ENCODE assay signal across 8 mouse cellular contexts in the genomic region with DNA sequence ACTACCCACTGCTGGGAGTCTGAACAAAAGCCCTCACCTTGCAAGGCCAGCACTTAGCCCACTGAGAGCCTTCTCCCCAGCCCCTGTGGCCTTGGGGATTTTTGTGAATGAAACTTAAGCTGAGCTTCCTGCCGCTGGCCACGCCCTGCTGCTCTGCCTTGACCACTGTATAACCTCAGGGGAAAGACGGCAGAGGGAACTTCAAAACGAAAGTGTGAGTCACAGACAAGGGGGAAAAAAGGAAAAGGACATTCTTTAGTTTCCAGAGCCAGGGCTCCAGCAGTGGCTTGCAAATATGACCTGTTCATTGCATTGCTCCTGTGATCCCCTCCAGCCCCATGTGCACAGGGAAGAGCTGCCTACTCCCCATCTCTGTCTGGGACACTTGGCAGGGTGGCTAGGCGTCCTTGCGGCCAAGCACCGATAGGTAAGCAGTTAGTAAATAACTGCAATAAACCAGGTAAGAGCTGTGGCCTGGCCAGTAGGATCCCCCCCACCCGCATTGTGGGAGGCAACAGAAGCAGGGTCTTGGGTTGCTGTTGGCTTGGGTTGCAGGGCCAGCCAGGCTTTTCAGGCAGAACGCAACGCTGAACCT.
DNase-seq lines count a peak whose midpoint lies in the region; ATAC-seq lines count a peak whose summit lies in the region.

No protein-coding gene starts in this region.

- ATAC-seq in heart, embryonic 15.5 days (replicated peaks; ENCODE audit: insufficient number of reproducible peaks, insufficient read depth, low FRiP score, low read depth): no peak; the same call in 1 of the 2 replicates
- ATAC-seq in kidney, embryonic 16.5 days (ENCODE audit: low FRiP score, low TSS enrichment): peak; percentile 70
- peak; percentile 45; the same call in 1 of the 2 replicates for ATAC-seq in stomach, embryonic 16.5 days (ENCODE audit: insufficient read depth, low FRiP score)

- H3K36me3 ChIP-seq in heart, embryonic 15.5 days: no peaks in the 10 kb centered on the region
- no peaks in the 10 kb centered on the region for H3K36me3 ChIP-seq in kidney, embryonic 16.5 days (ENCODE audit: insufficient read depth, low read length)
- H3K36me3 ChIP-seq in stomach, embryonic 16.5 days (ENCODE audit: control insufficient read depth, insufficient read depth, low read length): no peaks in the 10 kb centered on the region

- 0 out of 2 replicates have a peak overlapping the region, but pooled peaks have one; percentile 26 for H3K4me3 ChIP-seq in heart, embryonic 15.5 days
- peak overlapping the region; percentile 15; the same call in 1 of the 2 replicates for H3K4me3 ChIP-seq in kidney, embryonic 16.5 days (ENCODE audit: low read length)
- H3K4me3 ChIP-seq in stomach, embryonic 16.5 days (replicated peaks; ENCODE audit: low read length): peak overlapping the region; percentile 15; the same call in 1 of the 2 replicates

- H3K27ac ChIP-seq in heart, embryonic 15.5 days: peak overlapping the region; percentile 90
- H3K27ac ChIP-seq in kidney, embryonic 16.5 days (ENCODE audit: low read length): peak overlapping the region; percentile 93
- H3K27ac ChIP-seq in stomach, embryonic 16.5 days (ENCODE audit: low read length): peak overlapping the region; percentile 93

- H3K4me1 ChIP-seq in heart, embryonic 15.5 days (replicated peaks): peaks cover 40% of the 10 kb centered on the region
- H3K4me1 ChIP-seq in kidney, embryonic 16.5 days (ENCODE audit: insufficient read depth, low read length): peaks cover 37% of the 10 kb centered on the region
- H3K4me1 ChIP-seq in stomach, embryonic 16.5 days (ENCODE audit: control insufficient read depth, insufficient read depth, low read length): peaks cover 13% of the 10 kb centered on the region

- H3K4me2 ChIP-seq in heart, embryonic 15.5 days: peak overlapping the region; percentile 58
- H3K4me2 ChIP-seq in kidney, embryonic 16.5 days (replicated peaks; ENCODE audit: low read depth, low read length): peak overlapping the region; percentile 47
- H3K4me2 ChIP-seq in stomach, embryonic 16.5 days (ENCODE audit: low read depth, low read length): peak overlapping the region; percentile 51

- peak; percentile 44 for DNase-seq in thymus, postnatal 14 days
- DNase-seq in thymus, postnatal 10 days (ENCODE audit: low spot score in 2 of 2): no peak
- DNase-seq in embryo, embryonic 11 days: peak; percentile 57
- peak; percentile 76 for DNase-seq in lung, postnatal 25 days (ENCODE audit: low spot score)
- DNase-seq in frontal cortex, adult 2 months (ENCODE audit: extremely low spot score in 1 of 2, low spot score in 1 of 2): no peak

- 33% methylated on average over 10 of the region's 10 CpGs for WGBS in heart, embryonic 15.5 days
- WGBS in kidney, embryonic 16.5 days: 5% methylated on average over 10 of the region's 10 CpGs
- 21% methylated on average over 10 of the region's 10 CpGs for WGBS in stomach, embryonic 16.5 days

- no peaks in the 10 kb centered on the region for H3K27me3 ChIP-seq in heart, embryonic 15.5 days
- no peaks in the 10 kb centered on the region for H3K27me3 ChIP-seq in kidney, embryonic 16.5 days (ENCODE audit: insufficient read depth, low read length)
- no peaks in the 10 kb centered on the region for H3K27me3 ChIP-seq in stomach, embryonic 16.5 days (ENCODE audit: control insufficient read depth, insufficient read depth, low read length)

- no peaks in the 10 kb centered on the region for H3K9me3 ChIP-seq in heart, embryonic 15.5 days (replicated peaks)
- no peaks in the 10 kb centered on the region for H3K9me3 ChIP-seq in kidney, embryonic 16.5 days (ENCODE audit: low read length)
- H3K9me3 ChIP-seq in stomach, embryonic 16.5 days (replicated peaks; ENCODE audit: control insufficient read depth, low read length): no peaks in the 10 kb centered on the region

- peak overlapping the region; percentile 25 for H3K9ac ChIP-seq in heart, embryonic 15.5 days
- H3K9ac ChIP-seq in kidney, embryonic 16.5 days (replicated peaks; ENCODE audit: low read length): peak overlapping the region; percentile 50
- H3K9ac ChIP-seq in stomach, embryonic 16.5 days (ENCODE audit: low read length): peak overlapping the region; percentile 49

Comparison
In these comparisons a context has a peak if more than half of its experiments do, and no peak if none do; other contexts are left out.
1. DNase-seq: peak in thymus, postnatal 14 days (single experiment), embryo, embryonic 11 days (single experiment) and lung, postnatal 25 days (single experiment); none in thymus, postnatal 10 days (0 of 2) and frontal cortex, adult 2 months (0 of 2).
2. Peak in every context shown above with its lines, with median percentiles within 50 percentile points of each other: H3K27ac ChIP-seq, H3K4me2 ChIP-seq, H3K4me3 ChIP-seq and H3K9ac ChIP-seq.